Mouse (Mus musculus) left cerebral cortex, postnatal 36 days (tissue): ENCODE results near the gene Kpna2. TPM values are rescaled to one million over a fixed set of nuclear protein-coding genes. Genes with fewer than 3 reads are reported as not detected.

Source experiments
- DNase-seq, 2 experiments: peaks; one replicate each; pipeline ENCODE4 v3.0.0; 2021 to 2022; ENCODE audit warnings: low spot score in 2 of 2, mixed read lengths in 1 of 2
- intact Hi-C: fragments of 180-260 bp; cut with DNase I; formaldehyde crosslinking; loops from one replicate; pipeline ENCODE4 v1.15.1; 2025
- total RNA-seq, 2 experiments: library from RNA; stranded (reverse); gene quantifications; 2 replicates each; pipeline ENCODE4 v1.2.3; 2021

Gene Kpna2
- total RNA-seq, 2 experiments from 2014 or later: 23.0 to 34.0 TPM

- intact Hi-C loops: no loop called here
- DNase-seq: no peak
Observed at GRCm38 (mm10) chr11:106954566-106954965, 44.8 kb downstream of the Kpna2 start.

GRCm38 (mm10) chr11:106954116-106954515 is 45.2 kb downstream of the Kpna2 start:
- DNase-seq: no peak
- intact Hi-C loops: no loop called here

Other genes with a start within 250 kb of the Kpna2 start
- gene Pecam1, start 248.9 kb downstream of the Kpna2 start, total RNA-seq: 10 to 100 TPM; 16.9 to 18.8 TPM
- gene Milr1, start 248.3 kb downstream of the Kpna2 start, total RNA-seq: under 1 TPM in 1 of 2 experiments, not detected in 1; 0.25 TPM
- 1 to 10 TPM; 3.0 to 3.2 TPM for gene Polg2, start 220.0 kb downstream of the Kpna2 start, total RNA-seq
- 100 to 1,000 TPM; 574 to 675 TPM for gene Ddx5, start 210.4 kb downstream of the Kpna2 start, total RNA-seq
- 10 to 100 TPM in 1 of 2 experiments, 1 to 10 TPM in 1; 8.2 to 15.8 TPM for gene Cep95, start 210.3 kb downstream of the Kpna2 start, total RNA-seq
- 10 to 100 TPM; 26.3 to 30.9 TPM for gene Smurf2, start 78.8 kb downstream of the Kpna2 start, total RNA-seq
- 1 to 10 TPM; 3.7 to 4.0 TPM for gene 1810010H24Rik, start 26.1 kb upstream of the Kpna2 start, total RNA-seq
- 10 to 100 TPM; 56.4 to 71.3 TPM for gene Bptf, start 132.6 kb upstream of the Kpna2 start, total RNA-seq
- 10 to 100 TPM; 22.9 to 27.6 TPM for gene Nol11, start 189.8 kb upstream of the Kpna2 start, total RNA-seq